Mouse (Mus musculus): ENCODE measurements around the gene N4bp2l2. TPM values are rescaled to one million over a fixed set of nuclear protein-coding genes. Genes with fewer than 3 reads are reported as not detected.

N4bp2l2 gene
- total and polyA plus RNA-seq, 3 experiments = 53.1 to 84.4 (median 80.0) TPM

- DNase-seq (ENCODE audit: extremely low read depth) = no peak
- no peaks in the 10 kb centered on the region for H3K27me3 ChIP-seq (replicated peaks)
- no peaks in the 10 kb centered on the region for H3K4me1 ChIP-seq (ENCODE audit: control insufficient read depth in 1 of 2, insufficient read depth in 2 of 2)
- no peak overlapping the region for H3K9ac ChIP-seq (ENCODE audit: insufficient read depth, low read depth)
- H3K4me2 ChIP-seq (ENCODE audit: insufficient read depth, low read depth, poor library complexity, severe bottlenecking) = no peak overlapping the region
- TF ChIP-seq E2F4 (IDR thresholded peaks at IDR 0.05; ENCODE audit: insufficient replicate concordance, low read depth, low read length) (no peak), KAT2A (IDR thresholded peaks at IDR 0.05; ENCODE audit: insufficient replicate concordance, low read length) (no peak), IRF4 (IDR thresholded peaks at IDR 0.05; ENCODE audit: low read depth, low read length) (no peak)
- H3K9me3 ChIP-seq (replicated peaks; ENCODE audit: low read length) = no peaks in the 10 kb centered on the region
- no peak overlapping the region for H3K4me3 ChIP-seq (replicated peaks in 1 of 3; ENCODE audit: low read depth in 2 of 3, low read length in 2 of 3, poor library complexity in 1 of 3)
- peaks cover 31 to 66% of the 10 kb centered on the region in 2 experiments for H3K36me3 ChIP-seq (replicated peaks in 1 of 2; ENCODE audit: control insufficient read depth in 1 of 2, insufficient read depth in 1 of 2, low read length in 1 of 2)
- no peaks in the 10 kb centered on the region for H3K79me2 ChIP-seq (replicated peaks; ENCODE audit: control insufficient read depth, extremely low read depth, insufficient read depth, poor library complexity, severe bottlenecking)
- dilution Hi-C loops (cut with MboI; ENCODE audit: extremely low pct_ligation_motif_present, extremely low pct_unique_long_range_greater_than_20kb, low sequenced_read_pairs) = no loop called here
- in situ Hi-C loops (cut with MboI; ENCODE audit: low pct_ligation_motif_present, low pct_unique_long_range_greater_than_20kb, low sequenced_read_pairs) = no loop called here
- H3K27ac ChIP-seq (ENCODE audit: insufficient read depth, low read depth) = no peak overlapping the region
Observed at GRCm38 (mm10) chr5:150574403-150574802, 91.6 kb downstream of the N4bp2l2 start.

GRCm38 (mm10) chr5:150570496-150571219, 95.3 kb downstream of the N4bp2l2 start:
- H3K36me3 ChIP-seq (replicated peaks in 1 of 2; ENCODE audit: control insufficient read depth in 1 of 2, insufficient read depth in 1 of 2, low read length in 1 of 2) = peaks cover 61 to 91% of the 10 kb centered on the region in 2 experiments
- H3K27me3 ChIP-seq (replicated peaks) = no peaks in the 10 kb centered on the region
- no peak for DNase-seq (ENCODE audit: extremely low read depth)
- in situ Hi-C loops (cut with MboI; ENCODE audit: low pct_ligation_motif_present, low pct_unique_long_range_greater_than_20kb, low sequenced_read_pairs) = no loop called here
- dilution Hi-C loops (cut with MboI; ENCODE audit: extremely low pct_ligation_motif_present, extremely low pct_unique_long_range_greater_than_20kb, low sequenced_read_pairs) = no loop called here
- no peak overlapping the region for H3K4me2 ChIP-seq (ENCODE audit: insufficient read depth, low read depth, poor library complexity, severe bottlenecking)
- no peak overlapping the region for H3K9ac ChIP-seq (ENCODE audit: insufficient read depth, low read depth)
- H3K79me2 ChIP-seq (replicated peaks; ENCODE audit: control insufficient read depth, extremely low read depth, insufficient read depth, poor library complexity, severe bottlenecking) = no peaks in the 10 kb centered on the region
- H3K4me1 ChIP-seq (ENCODE audit: control insufficient read depth in 1 of 2, insufficient read depth in 2 of 2) = no peaks in the 10 kb centered on the region
- H3K27ac ChIP-seq (ENCODE audit: insufficient read depth, low read depth) = no peak overlapping the region
- H3K9me3 ChIP-seq (replicated peaks; ENCODE audit: low read length) = no peaks in the 10 kb centered on the region
- TF ChIP-seq ZMIZ1 (IDR thresholded peaks at IDR 0.05; ENCODE audit: low read depth, low read length) = no peak
- TF ChIP-seq SIN3A (IDR thresholded peaks at IDR 0.05; ENCODE audit: low read length) = no peak
- TF ChIP-seq USF2 (conservative IDR thresholded peaks at IDR 0.05; ENCODE audit: low read depth, low read length) = no peak
- no peak for TF ChIP-seq TCF12 (IDR thresholded peaks at IDR 0.05; ENCODE audit: low read depth, low read length)
- no peak for TF ChIP-seq GABPA (IDR thresholded peaks at IDR 0.05; ENCODE audit: insufficient replicate concordance, low read depth, low read length)
- no peak for TF ChIP-seq MEF2A (IDR thresholded peaks at IDR 0.05; ENCODE audit: borderline replicate concordance, low read depth, low read length)
- no peak for TF ChIP-seq EP300 (IDR thresholded peaks at IDR 0.05; ENCODE audit: low read length)
- TF ChIP-seq PAX5 (IDR thresholded peaks at IDR 0.05; ENCODE audit: low read length) = no peak
- TF ChIP-seq MAZ (IDR thresholded peaks at IDR 0.05; ENCODE audit: low read depth, low read length) = no peak
- TF ChIP-seq TBP (conservative IDR thresholded peaks at IDR 0.05; ENCODE audit: low read depth, low read length) = no peak
- no peak for TF ChIP-seq ELF1 (IDR thresholded peaks at IDR 0.05; ENCODE audit: low read depth, low read length)
- no peak for TF ChIP-seq KAT2A (IDR thresholded peaks at IDR 0.05; ENCODE audit: insufficient replicate concordance, low read length)
- no peak for TF ChIP-seq ZC3H11A (IDR thresholded peaks at IDR 0.05; ENCODE audit: low read depth, low read length)
- no peak for TF ChIP-seq MYC (IDR thresholded peaks at IDR 0.05; ENCODE audit: low read depth, low read length)
- no peak for TF ChIP-seq HCFC1 (IDR thresholded peaks at IDR 0.05; ENCODE audit: low read depth, low read length)
- no peak for TF ChIP-seq USF1 (IDR thresholded peaks at IDR 0.05; ENCODE audit: low read depth, low read length)
- TF ChIP-seq POLR2AphosphoS2 (IDR thresholded peaks at IDR 0.05; ENCODE audit: low read depth, low read length) = no peak
- no peak for TF ChIP-seq E2F4 (IDR thresholded peaks at IDR 0.05; ENCODE audit: insufficient replicate concordance, low read depth, low read length)
- TF ChIP-seq CHD1 (IDR thresholded peaks at IDR 0.05; ENCODE audit: low read depth, low read length) = no peak
- no peak for TF ChIP-seq CHD2 (IDR thresholded peaks at IDR 0.05; ENCODE audit: low read length)
- no peak overlapping the region for H3K4me3 ChIP-seq (replicated peaks in 1 of 3; ENCODE audit: low read depth in 2 of 3, low read length in 2 of 3, poor library complexity in 1 of 3)
